Mouse (Mus musculus) forelimb bud, embryonic 11.5 days (tissue): ENCODE results near the gene Hs3st5.

Source experiments
- DNase-seq: peaks from one replicate; pipeline ENCODE4 v3.0.0-alpha.2; 2012; ENCODE audit warnings: low read depth, low spot score

Gene Hs3st5

GRCm38 (mm10) chr10:36800925-36801482 is 294.4 kb downstream of the Hs3st5 start:
- DNase-seq = no peak

- no peak for DNase-seq
These were observed 297.1 kb downstream of the Hs3st5 start for GRCm38 (mm10) chr10:36803705-36804104.

GRCm38 (mm10) chr10:36805265-36805664 is 298.7 kb downstream of the Hs3st5 start:
- no peak for DNase-seq

GRCm38 (mm10) chr10:36805788-36806187 is 299.2 kb downstream of the Hs3st5 start:
- no peak for DNase-seq

GRCm38 (mm10) chr10:36807007-36807406 is 300.4 kb downstream of the Hs3st5 start:
- DNase-seq = no peak

GRCm38 (mm10) chr10:36818867-36819266 is 312.3 kb downstream of the Hs3st5 start:
- DNase-seq = no peak

GRCm38 (mm10) chr10:36829079-36829478 is 322.5 kb downstream of the Hs3st5 start:
- DNase-seq = no peak

- DNase-seq = no peak
These were observed 325.6 kb downstream of the Hs3st5 start for GRCm38 (mm10) chr10:36832204-36832603.

- peak; percentile 27 for DNase-seq
These were observed 327.6 kb downstream of the Hs3st5 start for GRCm38 (mm10) chr10:36834224-36834623.

- no peak for DNase-seq
These were observed 329.4 kb downstream of the Hs3st5 start for GRCm38 (mm10) chr10:36835836-36836516.

- no peak for DNase-seq
These were observed 343.6 kb downstream of the Hs3st5 start for GRCm38 (mm10) chr10:36850231-36850630.

- DNase-seq = no peak
These were observed 355.7 kb downstream of the Hs3st5 start for GRCm38 (mm10) chr10:36862127-36862895.
